Mouse (Mus musculus) kidney, adult 2 months (tissue): ENCODE data around the gene Flot1. TPM values are rescaled to one million over a fixed set of nuclear protein-coding genes. Genes with fewer than 3 reads are reported as not detected.

ENCODE experiments used
- DNase-seq: peaks from one replicate; pipeline ENCODE4 v3.0.0; 2021
- H3K27ac ChIP-seq: fragments of 200-500 bp; 2 replicates; pipeline ENCODE4 v1.5.1; 2012; ENCODE audit warnings: low read depth, low read length, control low read depth, inconsistent platforms; ENCODE audit not compliant: insufficient read depth
- H3K27me3 ChIP-seq: fragments of 200-500 bp; replicated peaks from 2 replicates; pipeline ENCODE4 v1.6.1; 2012; ENCODE audit warnings: mild to moderate bottlenecking, moderate library complexity, low read length, inconsistent platforms; ENCODE audit not compliant: control insufficient read depth, insufficient read depth
- H3K36me3 ChIP-seq: fragments of 200-500 bp; 2 replicates; pipeline ENCODE4 v1.6.1; 2012; ENCODE audit warnings: mild to moderate bottlenecking, moderate library complexity, low read length, inconsistent platforms; ENCODE audit not compliant: control insufficient read depth, insufficient read depth
- H3K4me1 ChIP-seq: fragments of 200-500 bp; 2 replicates; pipeline ENCODE4 v1.6.1; 2011; ENCODE audit warnings: low read length; ENCODE audit not compliant: control insufficient read depth, insufficient read depth
- H3K4me3 ChIP-seq: fragments of 200-500 bp; 2 replicates; pipeline ENCODE4 v1.5.1; 2011; ENCODE audit warnings: mild to moderate bottlenecking, low read depth, low read length, control low read depth; ENCODE audit not compliant: insufficient read depth
- CTCF ChIP-seq: fragments of 200-500 bp; conservative IDR thresholded peaks from 2 replicates; pipeline ENCODE4 v1.5.1; 2011; ENCODE audit warnings: low read depth, mild to moderate bottlenecking, control low read depth, low read length, moderate library complexity, mixed read lengths; ENCODE audit not compliant: insufficient read depth, insufficient read length
- POLR2A ChIP-seq: fragments of 200-500 bp; IDR thresholded peaks from one replicate; pipeline ENCODE4 v1.6.1; 2011; ENCODE audit warnings: low read depth, low read length, control low read depth
- WGBS: fragments of 180-500 bp; shearing (Covaris S2); methylation state at CpG from one replicate; pipeline ENCODE4 v1.1.7; 2018; 5-methylcytosine and 5-hydroxymethylcytosine counted together
- polyA plus RNA-seq: library from polyadenylated mRNA; depleted of rRNA; stranded (reverse); fragments of >200 nt; gene quantifications from 2 replicates; pipeline ENCODE4 v1.2.3, GENCODE M21; 2012; rRNA removed

The Flot1 gene
- polyA plus RNA-seq, 1 experiment, result 45.3 TPM

GRCm38 (mm10) chr17:35873774-35874519 is 50.9 kb downstream of the Flot1 start:
- TF ChIP-seq CTCF (peak; percentile 90), POLR2A (no peak)
- WGBS, result 27% methylated on average over 21 of the region's 21 CpGs
- no peaks in the 10 kb centered on the region for H3K36me3 ChIP-seq
- peak; percentile 89 for DNase-seq
- H3K27me3 ChIP-seq, result no peaks in the 10 kb centered on the region
- no peak overlapping the region for H3K4me3 ChIP-seq
- no peak overlapping the region for H3K27ac ChIP-seq
- no peaks in the 10 kb centered on the region for H3K4me1 ChIP-seq

- DNase-seq, result peak; percentile 73
- Histone ChIP-seq H3K27ac (peak overlapping the region; percentile 31; the same call in 1 of the 2 replicates), H3K4me3 (no peak overlapping the region), H3K36me3 (no peaks in the 10 kb centered on the region), H3K4me1 (no peaks in the 10 kb centered on the region; the same call in 1 of the 2 replicates), H3K27me3 (no peaks in the 10 kb centered on the region)
- TF ChIP-seq POLR2A, result no peak
- TF ChIP-seq CTCF, result no peak
- WGBS, result 84% methylated on average over 6 of the region's 6 CpGs
Measured at GRCm38 (mm10) chr17:35874721-35875120, 51.7 kb downstream of the Flot1 start.

- no peak within 1 kb of the TSS; the same call in 1 of the 2 replicates for H3K27ac ChIP-seq
- peak; percentile 28 for TF ChIP-seq POLR2A
- TF ChIP-seq CTCF, result peak; percentile 81
- H3K36me3 ChIP-seq, result no peaks in the 10 kb centered on the region; the same call in none of the 2 replicates
- WGBS, result 5% methylated on average over 66 of the region's 66 CpGs
- H3K27me3 ChIP-seq, result no peaks in the 10 kb centered on the region
- H3K4me3 ChIP-seq, result peak within 1 kb of the TSS; percentile 64
- peak; percentile 98 for DNase-seq
- peaks cover 10% of the 10 kb centered on the region; the same call in 1 of the 2 replicates for H3K4me1 ChIP-seq
Measured at GRCm38 (mm10) chr17:35879245-35880057, 56.4 kb downstream of the Flot1 start, which contains the start of gene Dhx16. TSS of gene Dhx16 (plus strand) at chr17:35879819.

Other genes with a start within 250 kb of the Flot1 start
- 0.80 and 1.3 TPM in 2 replicates for gene Sfta2, start 221.7 kb upstream of the Flot1 start, polyA plus RNA-seq
- not detected in 2 replicates for gene Gm9573, start 196.6 kb upstream of the Flot1 start, polyA plus RNA-seq
- not detected in 2 replicates for gene Mucl3, start 179.5 kb upstream of the Flot1 start, polyA plus RNA-seq
- 21.5 and 31.3 TPM in 2 replicates for gene Vars2, start 155.6 kb upstream of the Flot1 start, polyA plus RNA-seq
- gene Gtf2h4, start 149.5 kb upstream of the Flot1 start, polyA plus RNA-seq, result 28.7 and 29.1 TPM in 2 replicates
- 91.2 and 109 TPM in 2 replicates for gene Ddr1, start 118.6 kb upstream of the Flot1 start, polyA plus RNA-seq
- gene Ier3, start 1.5 kb upstream of the Flot1 start, polyA plus RNA-seq, result 26.3 and 28.4 TPM in 2 replicates
- gene Tubb5, start 15.1 kb downstream of the Flot1 start, polyA plus RNA-seq, result 98.9 and 109 TPM in 2 replicates
- gene Mdc1, start 18.3 kb downstream of the Flot1 start, polyA plus RNA-seq, result 5.7 TPM in 2 replicates
- 4.0 and 6.3 TPM in 2 replicates for gene Nrm, start 38.1 kb downstream of the Flot1 start, polyA plus RNA-seq
- gene Ppp1r18, start 42.4 kb downstream of the Flot1 start, polyA plus RNA-seq, result 12.4 and 17.8 TPM in 2 replicates
- gene Dhx16, start 56.6 kb downstream of the Flot1 start, polyA plus RNA-seq, result 50.1 and 65.0 TPM in 2 replicates
- 118 and 132 TPM in 2 replicates for gene 2310061I04Rik, start 74.2 kb downstream of the Flot1 start, polyA plus RNA-seq
- 42.9 and 54.6 TPM in 2 replicates for gene Atat1, start 86.8 kb downstream of the Flot1 start, polyA plus RNA-seq
- gene Mrps18b, start 93.2 kb downstream of the Flot1 start, polyA plus RNA-seq, result 91.4 and 94.1 TPM in 2 replicates
- gene Ppp1r10, start 93.2 kb downstream of the Flot1 start, polyA plus RNA-seq, result 24.3 and 26.6 TPM in 2 replicates
- gene Abcf1, start 146.5 kb downstream of the Flot1 start, polyA plus RNA-seq, result 59.4 and 63.6 TPM in 2 replicates
- gene Gnl1, start 156.6 kb downstream of the Flot1 start, polyA plus RNA-seq, result 20.5 and 23.8 TPM in 2 replicates
- 18.5 and 19.0 TPM in 2 replicates for gene Prr3, start 157.0 kb downstream of the Flot1 start, polyA plus RNA-seq
- gene H2-T24, start 197.3 kb downstream of the Flot1 start, polyA plus RNA-seq, result 3.5 and 5.4 TPM in 2 replicates
- gene H2-T23, start 209.6 kb downstream of the Flot1 start, polyA plus RNA-seq, result 174 and 175 TPM in 2 replicates
- 70.6 and 73.2 TPM in 2 replicates for gene H2-T22, start 219.5 kb downstream of the Flot1 start, polyA plus RNA-seq
- gene Gm6034, start 219.7 kb downstream of the Flot1 start, polyA plus RNA-seq, result not detected in 2 replicates
- 13.9 and 14.8 TPM in 2 replicates for gene Gm11127, start 235.1 kb downstream of the Flot1 start, polyA plus RNA-seq